Mouse (Mus musculus) spleen, postnatal 4 days (tissue): Measurements from ENCODE around the gene Ntmt1.

Experiments
- DNase-seq, 2 experiments: peaks; one replicate each; pipeline ENCODE4 v3.0.0; 2022; ENCODE audit warnings: low spot score in 2 of 2

Ntmt1 gene

GRCm38 (mm10) chr2:30807648-30808295 lies at the start of gene Ntmt1:
Gene Ntmt1, plus strand, starts transcription at chr2:30807826.
- DNase-seq = peak; percentile 98 to 99

GRCm38 (mm10) chr2:30758341-30759087 lies 49.1 kb upstream of the Ntmt1 start:
- peak; percentile 49 to 69 for DNase-seq

GRCm38 (mm10) chr2:30759088-30759374 lies 48.6 kb upstream of the Ntmt1 start:
- no peak for DNase-seq

GRCm38 (mm10) chr2:30759442-30759841 lies 48.2 kb upstream of the Ntmt1 start:
- DNase-seq = peak in 1 of 2 experiments; percentile 56

- DNase-seq = no peak
Measured at GRCm38 (mm10) chr2:30759858-30760547, 47.6 kb upstream of the Ntmt1 start.

GRCm38 (mm10) chr2:30760706-30761105 lies 46.9 kb upstream of the Ntmt1 start:
- no peak for DNase-seq

GRCm38 (mm10) chr2:30766446-30766845 lies 41.2 kb upstream of the Ntmt1 start:
- no peak for DNase-seq

- no peak for DNase-seq
Measured at GRCm38 (mm10) chr2:30767626-30768240, 39.9 kb upstream of the Ntmt1 start.

- no peak for DNase-seq
Measured at GRCm38 (mm10) chr2:30768529-30768928, 39.1 kb upstream of the Ntmt1 start.

GRCm38 (mm10) chr2:30769187-30769586 lies 38.4 kb upstream of the Ntmt1 start:
- peak in 1 of 2 experiments; percentile 39 for DNase-seq

- peak in 1 of 2 experiments; percentile 76 for DNase-seq
Measured at GRCm38 (mm10) chr2:30771368-30771805, 36.2 kb upstream of the Ntmt1 start.

GRCm38 (mm10) chr2:30771806-30772460 lies 35.7 kb upstream of the Ntmt1 start:
- peak; percentile 81 to 89 for DNase-seq

GRCm38 (mm10) chr2:30772581-30773312 lies 34.9 kb upstream of the Ntmt1 start:
- no peak for DNase-seq

GRCm38 (mm10) chr2:30773313-30774005 lies 34.2 kb upstream of the Ntmt1 start:
- DNase-seq = no peak

- DNase-seq = no peak
Measured at GRCm38 (mm10) chr2:30775955-30776354, 31.7 kb upstream of the Ntmt1 start.

GRCm38 (mm10) chr2:30777266-30777665 lies 30.4 kb upstream of the Ntmt1 start:
- no peak for DNase-seq

GRCm38 (mm10) chr2:30778235-30778634 lies 29.4 kb upstream of the Ntmt1 start:
- DNase-seq = no peak

- DNase-seq = no peak
Measured at GRCm38 (mm10) chr2:30779241-30779640, 28.4 kb upstream of the Ntmt1 start.

- no peak for DNase-seq
Measured at GRCm38 (mm10) chr2:30782312-30783290, 25.0 kb upstream of the Ntmt1 start.
